Mouse (Mus musculus): ENCODE results near the gene Zfand3. TPM values are rescaled to one million over a fixed set of nuclear protein-coding genes. Genes with fewer than 3 reads are reported as not detected.

The Zfand3 gene
- polyA plus RNA-seq (2015; fragmentation: Nextera tagmentation; extraction: Ambion mirVana), result 56.7 and 59.8 TPM in 2 replicates

GRCm38 (mm10) chr17:30004203-30005102 lies at the start of gene Zfand3:
TSS of gene Zfand3 (plus strand) at chr17:30004733.
- peak within 1 kb of the TSS; percentile 91 for H3K4me3 ChIP-seq
- H3K27me3 ChIP-seq, result no peaks in the 10 kb centered on the region
- H3K9me3 ChIP-seq, result no peaks in the 10 kb centered on the region
- WGBS, result 2% methylated on average over 40 of the region's 93 CpGs
- peak; percentile 94 for ATAC-seq (ENCODE audit: borderline replicate concordance, extremely low read depth, low FRiP score, low TSS enrichment)
- peak within 1 kb of the TSS; percentile 68 for H3K4me2 ChIP-seq
- H3K4me1 ChIP-seq, result peaks cover 31% of the 10 kb centered on the region
- peak within 1 kb of the TSS; percentile 94 for H3K9ac ChIP-seq
- peak within 1 kb of the TSS; percentile 100 for H3K27ac ChIP-seq
- no peaks in the 10 kb centered on the region for H3K36me3 ChIP-seq

GRCm38 (mm10) chr17:29955880-29956279 lies 48.7 kb upstream of the Zfand3 start:
- no peaks in the 10 kb centered on the region for H3K36me3 ChIP-seq
- no peak for ATAC-seq (ENCODE audit: borderline replicate concordance, extremely low read depth, low FRiP score, low TSS enrichment)
- WGBS, result 56% methylated on average over 8 of the region's 8 CpGs
- H3K27ac ChIP-seq, result no peak overlapping the region
- H3K4me1 ChIP-seq, result 0 out of 2 replicates have a peak, but pooled peaks cover 6% of the 10 kb centered on the region
- H3K9ac ChIP-seq, result no peak overlapping the region
- no peak overlapping the region for H3K4me3 ChIP-seq
- H3K4me2 ChIP-seq, result no peak overlapping the region
- no peaks in the 10 kb centered on the region for H3K9me3 ChIP-seq
- H3K27me3 ChIP-seq, result no peaks in the 10 kb centered on the region

- Histone ChIP-seq H3K4me1 (peaks cover 15% of the 10 kb centered on the region), H3K27me3 (peaks cover 24% of the 10 kb centered on the region), H3K9me3 (no peaks in the 10 kb centered on the region), H3K36me3 (no peaks in the 10 kb centered on the region), H3K27ac (no peak overlapping the region), H3K9ac (no peak overlapping the region), H3K4me2 (peak overlapping the region; percentile 49), H3K4me3 (peak overlapping the region; percentile 24)
- 8% methylated on average over 11 of the region's 11 CpGs for WGBS
- peak; percentile 31; the same call in 1 of the 2 replicates for ATAC-seq (ENCODE audit: borderline replicate concordance, extremely low read depth, low FRiP score, low TSS enrichment)
These were observed 40.7 kb upstream of the Zfand3 start for GRCm38 (mm10) chr17:29963730-29964259.

DNA sequence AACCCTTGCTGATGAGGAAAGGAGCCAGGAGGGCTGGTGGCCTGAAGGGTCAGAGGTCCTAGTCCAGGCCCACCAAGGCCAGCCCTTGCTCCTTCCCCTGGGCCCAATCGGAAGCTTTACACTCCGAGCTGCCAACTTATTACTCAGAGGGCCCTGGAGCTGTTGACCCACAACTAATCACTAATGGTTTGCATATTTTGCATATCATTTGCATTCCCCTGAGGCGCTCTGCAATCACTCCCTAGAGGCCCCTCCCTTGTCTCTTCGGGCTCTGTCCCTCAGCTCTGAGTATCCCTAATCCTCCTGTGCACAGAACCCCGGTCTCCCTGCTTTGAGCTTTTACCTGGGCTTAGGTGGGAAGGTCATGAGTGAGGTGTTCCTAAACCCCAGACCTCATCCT lies 39.0 kb upstream of the Zfand3 start:
- no peaks in the 10 kb centered on the region for H3K36me3 ChIP-seq
- ATAC-seq (ENCODE audit: borderline replicate concordance, extremely low read depth, low FRiP score, low TSS enrichment), result no peak
- peaks cover 15% of the 10 kb centered on the region for H3K4me1 ChIP-seq
- H3K4me2 ChIP-seq, result no peak overlapping the region
- H3K9ac ChIP-seq, result no peak overlapping the region
- no peak overlapping the region for H3K4me3 ChIP-seq
- no peak overlapping the region for H3K27ac ChIP-seq
- peaks cover 24% of the 10 kb centered on the region for H3K27me3 ChIP-seq
- 39% methylated on average over 5 of the region's 5 CpGs for WGBS
- no peaks in the 10 kb centered on the region for H3K9me3 ChIP-seq

- H3K4me2 ChIP-seq, result no peak within 1 kb of the TSS
- no peak for ATAC-seq (ENCODE audit: borderline replicate concordance, extremely low read depth, low FRiP score, low TSS enrichment)
- no peak within 1 kb of the TSS for H3K27ac ChIP-seq
- H3K27me3 ChIP-seq, result peaks cover 6% of the 10 kb centered on the region
- no peaks in the 10 kb centered on the region for H3K36me3 ChIP-seq
- no peak within 1 kb of the TSS for H3K9ac ChIP-seq
- no peaks in the 10 kb centered on the region for H3K9me3 ChIP-seq
- H3K4me1 ChIP-seq, result no peaks in the 10 kb centered on the region
- 57% methylated on average over 7 of the region's 7 CpGs for WGBS
- H3K4me3 ChIP-seq, result no peak within 1 kb of the TSS
These were observed 34.4 kb upstream of the Zfand3 start, which contains the start of gene Mdga1 for GRCm38 (mm10) chr17:29970037-29970555. TSS of gene Mdga1 (minus strand) at chr17:29970087.

- Histone ChIP-seq H3K27ac (no peak overlapping the region), H3K4me2 (no peak overlapping the region), H3K9me3 (no peaks in the 10 kb centered on the region), H3K9ac (no peak overlapping the region), H3K36me3 (no peaks in the 10 kb centered on the region), H3K4me3 (no peak overlapping the region), H3K4me1 (no peaks in the 10 kb centered on the region), H3K27me3 (no peaks in the 10 kb centered on the region)
- WGBS, result 45% methylated on average over 15 of the region's 15 CpGs
- no peak for ATAC-seq (ENCODE audit: borderline replicate concordance, extremely low read depth, low FRiP score, low TSS enrichment)
These were observed 32.6 kb upstream of the Zfand3 start for GRCm38 (mm10) chr17:29971761-29972432.

- WGBS, result 85% methylated on average over 7 of the region's 7 CpGs
- H3K4me3 ChIP-seq, result no peak overlapping the region
These were observed 31.3 kb upstream of the Zfand3 start for GRCm38 (mm10) chr17:29973226-29973625.

DNA sequence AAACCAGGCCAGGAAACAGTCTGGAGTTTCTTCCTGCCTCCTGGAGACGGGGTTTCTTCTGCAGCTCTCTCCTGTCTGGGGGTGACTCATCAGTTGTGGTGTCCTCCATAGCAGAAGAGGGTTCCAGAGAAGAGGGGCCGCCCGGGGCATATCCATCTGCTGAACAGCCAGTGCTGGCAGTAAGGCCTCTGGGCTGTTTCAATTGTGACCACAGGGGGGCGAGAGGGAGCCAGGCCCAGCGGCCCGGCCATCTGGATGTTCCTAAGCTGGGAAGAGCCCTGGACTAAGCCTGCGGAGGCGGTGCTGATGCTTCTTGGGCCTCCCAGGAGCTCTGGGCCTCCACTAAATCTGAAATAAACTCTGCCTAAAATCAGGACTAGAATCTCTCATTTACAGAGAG lies 28.8 kb upstream of the Zfand3 start:
- 6% methylated on average over 8 of the region's 8 CpGs for WGBS

More at GRCm38 (mm10) chr17:29973226-29973625, 31.3 kb upstream of the Zfand3 start:
- ATAC-seq (ENCODE audit: borderline replicate concordance, extremely low read depth, low FRiP score, low TSS enrichment), result no peak
- Histone ChIP-seq H3K27me3 (no peaks in the 10 kb centered on the region), H3K36me3 (no peaks in the 10 kb centered on the region), H3K9ac (no peak overlapping the region), H3K4me1 (no peaks in the 10 kb centered on the region), H3K4me2 (no peak overlapping the region), H3K9me3 (no peaks in the 10 kb centered on the region), H3K27ac (no peak overlapping the region)

DNA sequence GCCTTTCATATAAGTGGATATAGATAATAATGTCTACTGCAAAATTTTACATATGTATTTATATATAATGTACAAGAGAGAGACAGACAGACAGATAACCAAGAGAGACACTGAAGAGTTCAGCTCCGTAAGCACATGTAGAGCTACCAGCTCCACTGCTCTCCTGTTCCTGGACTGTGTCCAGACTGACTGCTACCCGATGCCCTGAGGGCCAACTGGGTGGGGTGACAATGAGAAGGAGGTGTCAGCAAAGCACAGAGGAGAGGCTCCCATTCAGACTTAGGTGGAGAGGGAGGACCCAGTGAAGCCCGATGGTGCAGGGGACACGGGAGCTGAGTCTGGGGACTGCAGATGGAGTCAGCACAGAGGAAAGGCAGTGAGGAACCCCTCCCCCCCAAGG lies 25.5 kb upstream of the Zfand3 start:
- Histone ChIP-seq H3K27me3 (no peaks in the 10 kb centered on the region), H3K36me3 (no peaks in the 10 kb centered on the region), H3K4me1 (no peaks in the 10 kb centered on the region), H3K9me3 (no peaks in the 10 kb centered on the region), H3K4me2 (no peak overlapping the region), H3K27ac (no peak overlapping the region), H3K4me3 (no peak overlapping the region), H3K9ac (no peak overlapping the region)
- ATAC-seq (ENCODE audit: borderline replicate concordance, extremely low read depth, low FRiP score, low TSS enrichment), result no peak
- WGBS, result 31% methylated on average over 4 of the region's 4 CpGs

More for the DNA sequence above, 28.8 kb upstream of the Zfand3 start:
- Histone ChIP-seq H3K27me3 (no peaks in the 10 kb centered on the region), H3K27ac (no peak overlapping the region), H3K4me3 (no peak overlapping the region), H3K9me3 (no peaks in the 10 kb centered on the region), H3K9ac (no peak overlapping the region), H3K4me2 (no peak overlapping the region), H3K4me1 (no peaks in the 10 kb centered on the region), H3K36me3 (no peaks in the 10 kb centered on the region)
- peak; percentile 75; the same call in 1 of the 2 replicates for ATAC-seq (ENCODE audit: borderline replicate concordance, extremely low read depth, low FRiP score, low TSS enrichment)

DNA sequence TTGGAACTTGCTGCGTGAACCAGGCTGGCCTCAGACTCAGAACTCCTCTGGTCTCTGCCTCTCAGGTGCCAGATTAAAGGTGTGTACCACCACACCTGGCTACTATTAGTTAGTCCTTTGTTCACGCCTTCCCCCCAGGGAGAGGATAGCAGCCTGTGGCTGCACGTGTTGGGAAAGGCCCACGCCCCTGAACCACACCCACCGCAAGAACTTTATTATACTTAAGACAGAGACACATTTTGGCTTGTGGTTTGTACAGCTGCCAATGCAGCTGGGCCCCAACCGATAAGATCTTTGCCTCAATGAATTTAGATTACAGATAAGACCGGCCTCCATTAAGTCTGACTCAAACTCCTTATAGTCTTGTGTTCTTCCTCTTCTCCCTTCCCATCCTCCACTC lies 24.7 kb upstream of the Zfand3 start:
- peaks cover 1% of the 10 kb centered on the region for H3K4me1 ChIP-seq
- no peaks in the 10 kb centered on the region for H3K9me3 ChIP-seq
- no peaks in the 10 kb centered on the region for H3K27me3 ChIP-seq
- H3K36me3 ChIP-seq, result no peaks in the 10 kb centered on the region
- no peak overlapping the region for H3K27ac ChIP-seq
- no peak overlapping the region for H3K4me3 ChIP-seq
- 66% methylated on average over 7 of the region's 7 CpGs for WGBS
- H3K4me2 ChIP-seq, result no peak overlapping the region
- no peak overlapping the region for H3K9ac ChIP-seq
- ATAC-seq (ENCODE audit: borderline replicate concordance, extremely low read depth, low FRiP score, low TSS enrichment), result no peak

DNA sequence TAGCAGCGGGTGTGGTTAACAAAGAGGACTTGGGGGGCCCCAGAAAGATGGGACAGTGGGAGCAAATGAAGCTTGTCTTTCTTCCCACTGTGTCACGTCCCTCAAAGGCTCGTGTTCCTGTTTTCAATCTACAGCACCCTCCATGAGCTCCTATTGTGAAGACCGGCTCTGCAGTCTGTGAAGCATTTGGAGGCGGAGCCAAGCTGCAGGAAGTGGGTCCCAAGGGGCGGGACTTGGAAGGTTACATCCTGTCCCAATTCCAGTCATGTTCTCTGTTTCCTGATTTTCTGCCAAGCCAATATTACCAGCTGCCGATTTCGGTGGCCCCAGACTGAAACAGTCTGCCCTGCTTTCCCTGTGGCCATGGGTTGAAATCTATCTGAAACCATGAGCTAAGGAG lies 23.0 kb upstream of the Zfand3 start:
- Histone ChIP-seq H3K9ac (no peak overlapping the region), H3K4me2 (no peak overlapping the region), H3K9me3 (no peaks in the 10 kb centered on the region), H3K4me1 (peaks cover 9% of the 10 kb centered on the region), H3K36me3 (no peaks in the 10 kb centered on the region), H3K27ac (no peak overlapping the region), H3K27me3 (no peaks in the 10 kb centered on the region), H3K4me3 (no peak overlapping the region)
- WGBS, result 60% methylated on average over 8 of the region's 8 CpGs
- ATAC-seq (ENCODE audit: borderline replicate concordance, extremely low read depth, low FRiP score, low TSS enrichment), result no peak

Data from lung, embryonic 15.5 days (tissue).